Mouse (Mus musculus) gonadal fat pad, adult 2 months (tissue): ENCODE data around the gene Csn1s1. TPM values are rescaled to one million over a fixed set of nuclear protein-coding genes. Genes with fewer than 3 reads are reported as not detected.
A peak's percentile ranks its signal among the peaks of the same experiment; 100 is the strongest.

ENCODE experiments used
- DNase-seq: peaks from one replicate; pipeline ENCODE4 v3.0.0-alpha.2; 2012; ENCODE audit warnings: low read depth
- polyA plus RNA-seq: library from polyadenylated mRNA; depleted of rRNA; stranded (reverse); fragments of >200 nt; gene quantifications from 2 replicates; pipeline ENCODE4 v1.2.3, GENCODE M21; 2012; rRNA removed

Csn1s1 gene
- polyA plus RNA-seq: not detected in 2 replicates

DNA sequence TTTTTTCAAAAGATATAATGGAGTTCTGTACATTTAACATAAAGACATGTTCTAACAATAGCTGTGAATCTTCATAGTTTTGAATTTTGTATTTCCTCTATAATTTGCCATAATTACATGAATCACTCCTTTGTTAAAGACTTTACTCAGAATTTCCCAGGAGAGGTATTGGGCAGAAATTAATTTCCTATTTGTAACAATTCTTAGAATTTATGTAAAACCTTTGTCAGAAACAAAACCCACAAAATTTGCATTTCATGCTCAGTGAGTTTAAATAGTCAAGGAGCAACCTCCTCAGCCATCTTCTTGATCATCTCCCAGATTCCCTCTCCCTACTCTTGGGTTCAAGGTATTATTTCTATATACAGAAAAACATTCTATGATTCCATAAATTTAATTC lies at the start of gene Csn1s1:
Gene Csn1s1 (plus strand): TSS at position 301 of the 400 bp plus-strand sequence.
- no peak for DNase-seq

DNA sequence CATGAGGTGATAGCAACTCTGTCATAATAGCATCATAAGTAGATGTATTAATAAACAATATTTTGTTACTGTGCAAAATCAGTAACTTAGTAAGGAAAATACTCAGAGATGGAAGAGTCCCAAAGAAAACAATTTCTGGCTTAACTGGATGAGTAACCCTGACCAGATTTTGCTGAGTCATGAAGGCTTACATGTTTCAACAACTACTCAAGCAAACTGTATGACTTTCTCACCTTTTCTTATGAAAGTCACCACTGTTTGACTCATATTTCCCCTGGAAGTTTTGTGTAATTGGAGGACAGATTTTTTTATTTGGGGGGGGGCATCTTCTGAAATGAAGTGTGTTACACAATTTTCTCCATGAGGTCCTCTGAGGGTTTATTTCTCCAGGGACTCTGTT lies 43.3 kb upstream of the Csn1s1 start:
- DNase-seq: no peak

DNA sequence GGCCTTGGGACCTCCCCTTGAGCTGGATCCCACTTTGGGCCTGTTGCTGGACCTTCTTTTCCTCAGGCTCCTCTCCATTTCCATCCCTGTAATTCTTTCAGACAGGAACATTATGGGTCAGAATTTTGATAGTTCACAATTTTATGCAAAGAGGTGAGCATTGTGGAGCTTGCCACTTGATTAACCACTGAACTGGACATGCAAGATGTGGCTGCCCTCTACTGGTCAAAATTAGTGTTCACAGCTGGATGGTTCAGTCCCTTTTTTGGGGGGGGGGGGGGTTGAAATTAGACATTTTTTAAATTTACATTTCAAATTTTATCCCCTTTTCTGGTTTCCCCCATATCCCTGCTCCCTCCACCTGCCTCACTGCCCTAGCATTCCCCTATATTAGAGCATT lies 23.2 kb upstream of the Csn1s1 start:
- no peak for DNase-seq

DNA sequence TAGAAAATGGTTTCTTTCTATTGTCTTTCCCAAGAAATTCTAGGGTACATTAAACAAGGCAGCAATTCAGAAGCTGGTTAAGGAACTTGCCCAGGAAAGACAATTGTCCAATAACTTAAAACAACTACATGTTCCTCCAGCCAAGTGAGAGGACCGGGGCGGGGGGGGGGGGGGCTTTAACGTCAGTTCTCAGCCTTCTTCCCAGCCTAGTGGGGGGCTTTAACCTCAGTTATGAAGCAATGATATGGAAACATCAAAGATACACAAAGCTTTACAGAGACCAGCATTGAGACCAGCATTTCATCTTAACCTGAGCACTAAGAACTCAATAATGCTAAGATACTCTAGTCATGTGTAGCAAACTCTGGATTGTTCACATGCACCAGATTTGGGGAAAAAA lies 33.5 kb downstream of the Csn1s1 start, which contains the start of gene Csn2:
Gene Csn2 (minus strand): TSS at position 101 of the 400 bp plus-strand sequence.
- no peak for DNase-seq

DNA sequence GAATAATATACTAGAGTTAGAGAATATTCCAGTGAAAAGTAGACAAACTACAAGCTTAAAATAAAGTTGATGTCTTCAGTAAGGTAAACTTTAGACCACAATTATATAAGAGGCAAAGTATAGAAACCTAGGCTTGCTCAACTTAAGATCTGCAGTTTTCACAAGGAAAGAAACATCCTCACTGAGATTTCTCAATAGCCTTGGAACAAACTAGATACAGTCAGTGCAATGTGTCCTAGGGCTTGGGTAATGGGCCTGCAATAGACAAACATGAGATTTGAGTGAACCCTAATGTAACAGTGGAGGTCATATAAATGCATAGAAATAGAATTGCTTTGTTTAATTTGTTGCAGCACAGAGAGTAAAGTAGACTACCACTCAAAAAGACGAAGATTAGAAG lies 39.9 kb downstream of the Csn1s1 start:
- peak; percentile 51 for DNase-seq

Other genes starting within 250 kb of the Csn1s1 start
- gene Ugt2b38, start 242.0 kb upstream of the Csn1s1 start, polyA plus RNA-seq: not detected in 2 replicates
- 0.04 TPM in 1 of 2 replicates, not detected in the other for gene Ugt2a2, start 183.9 kb upstream of the Csn1s1 start, polyA plus RNA-seq
- gene Gm43638, start 179.4 kb upstream of the Csn1s1 start, polyA plus RNA-seq: not detected in 2 replicates
- not detected in 2 replicates for gene Ugt2a1, start 175.3 kb upstream of the Csn1s1 start, polyA plus RNA-seq
- gene Sult1b1, start 128.0 kb upstream of the Csn1s1 start, polyA plus RNA-seq: 0.05 TPM in 1 of 2 replicates, not detected in the other
- 0.12 and 0.29 TPM in 2 replicates for gene Sult1d1, start 97.2 kb upstream of the Csn1s1 start, polyA plus RNA-seq
- gene Sult1e1, start 74.6 kb upstream of the Csn1s1 start, polyA plus RNA-seq: 4.2 and 6.6 TPM in 2 replicates
- gene Csn2, start 33.4 kb downstream of the Csn1s1 start, polyA plus RNA-seq: not detected in 2 replicates
- not detected in 2 replicates for gene Csn1s2a, start 108.4 kb downstream of the Csn1s1 start, polyA plus RNA-seq
- gene Csn1s2b, start 141.9 kb downstream of the Csn1s1 start, polyA plus RNA-seq: not detected in 2 replicates
- gene Prr27, start 159.5 kb downstream of the Csn1s1 start, polyA plus RNA-seq: 7.4 and 10.8 TPM in 2 replicates
- gene Odam, start 218.8 kb downstream of the Csn1s1 start, polyA plus RNA-seq: 27.9 and 74.2 TPM in 2 replicates